Mouse (Mus musculus): ENCODE measurements around the gene Kmt2e.

The Kmt2e gene

DNA sequence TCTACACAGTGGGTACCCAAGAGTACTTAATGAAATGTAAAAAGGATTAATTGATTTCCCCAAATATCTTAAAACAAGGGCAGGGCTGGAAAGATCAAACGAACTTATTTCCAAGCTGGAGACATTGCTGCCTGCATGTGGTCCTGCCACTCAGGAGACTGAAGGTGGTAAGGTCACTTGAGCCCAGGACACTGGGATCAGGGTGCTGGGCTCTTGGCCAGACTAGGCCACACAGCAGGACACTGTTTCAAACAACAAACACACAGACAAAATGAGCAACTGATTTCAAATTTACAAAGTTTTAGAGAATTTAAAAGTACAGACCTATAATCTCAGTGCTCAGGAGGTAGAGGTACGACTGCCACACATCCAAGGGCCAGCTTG is 23.5 kb upstream of the Kmt2e start:
- no peak for DNase-seq

DNA sequence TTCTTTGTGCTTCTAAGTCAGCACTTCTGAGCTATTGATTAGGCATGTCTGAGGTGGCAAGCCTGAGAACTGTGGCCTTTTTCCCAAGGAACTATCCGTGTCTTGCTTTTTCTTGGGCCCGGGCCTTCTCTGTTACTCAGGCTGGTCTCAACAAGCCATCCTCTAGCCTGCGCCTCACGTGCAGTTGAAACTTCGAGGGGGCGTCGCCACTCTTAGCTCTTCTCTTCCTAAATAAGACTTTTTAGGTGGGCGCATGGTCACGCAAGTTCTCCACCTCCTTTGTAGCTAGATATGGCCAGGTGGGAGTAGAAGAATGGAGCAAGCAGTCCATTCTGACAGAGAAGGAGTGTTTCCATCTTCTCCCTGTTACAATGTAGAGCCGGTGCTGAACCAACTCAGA is 22.6 kb upstream of the Kmt2e start:
- DNase-seq = no peak

DNA sequence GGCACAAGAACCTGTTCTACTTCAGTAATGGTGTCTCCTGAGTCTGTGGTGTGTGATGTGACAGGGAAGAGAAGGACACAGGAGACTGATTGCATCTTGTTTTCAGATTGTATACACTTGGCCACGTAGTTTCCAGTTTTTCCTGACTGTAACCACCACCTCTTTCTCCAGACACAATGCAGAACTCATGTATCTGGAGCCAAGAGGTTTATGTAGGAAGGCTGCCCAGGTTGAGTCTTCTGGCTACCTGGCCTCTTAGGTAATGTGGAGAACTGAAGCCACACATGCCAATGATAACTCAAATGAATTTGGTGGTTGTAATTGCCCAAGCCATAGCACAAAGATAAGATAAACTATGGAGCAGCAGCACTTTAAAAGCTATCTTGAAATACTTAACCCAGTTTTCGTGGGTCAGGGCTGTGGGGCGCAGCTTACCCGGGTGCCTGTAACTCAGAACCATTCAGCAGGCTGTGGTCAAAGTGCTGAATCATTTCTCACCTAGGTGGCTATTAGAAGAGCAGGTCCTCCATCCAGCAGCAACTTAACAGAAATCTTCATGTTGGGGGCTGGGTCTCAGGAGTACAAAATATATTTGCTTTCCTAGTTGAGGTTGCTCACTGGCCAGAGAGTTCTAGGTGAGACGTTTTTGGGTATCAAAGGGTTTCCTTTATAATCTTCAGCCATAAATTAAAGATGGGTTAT is 21.8 kb upstream of the Kmt2e start:
- DNase-seq = no peak

DNA sequence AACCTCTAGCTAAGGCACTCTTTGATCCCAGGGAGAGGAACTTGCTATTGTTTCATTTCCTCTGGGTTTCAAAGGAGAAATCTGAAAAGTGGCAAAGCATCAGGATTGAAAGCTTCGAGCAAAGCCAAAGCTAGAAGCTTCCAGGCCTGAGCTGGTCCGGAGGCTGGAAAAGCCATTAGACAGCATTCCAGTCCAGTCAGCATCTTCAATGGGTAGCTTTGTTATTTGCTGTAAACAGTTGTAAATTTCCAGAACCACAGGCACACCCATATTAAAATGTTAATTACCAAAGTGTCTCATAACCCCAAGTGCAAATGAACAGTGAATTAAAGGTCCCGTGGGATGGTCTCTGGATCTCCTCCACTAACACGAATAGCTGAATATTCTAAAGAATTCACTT is 21.2 kb upstream of the Kmt2e start:
- DNase-seq = peak in 1 of 2 experiments; percentile 43

DNA sequence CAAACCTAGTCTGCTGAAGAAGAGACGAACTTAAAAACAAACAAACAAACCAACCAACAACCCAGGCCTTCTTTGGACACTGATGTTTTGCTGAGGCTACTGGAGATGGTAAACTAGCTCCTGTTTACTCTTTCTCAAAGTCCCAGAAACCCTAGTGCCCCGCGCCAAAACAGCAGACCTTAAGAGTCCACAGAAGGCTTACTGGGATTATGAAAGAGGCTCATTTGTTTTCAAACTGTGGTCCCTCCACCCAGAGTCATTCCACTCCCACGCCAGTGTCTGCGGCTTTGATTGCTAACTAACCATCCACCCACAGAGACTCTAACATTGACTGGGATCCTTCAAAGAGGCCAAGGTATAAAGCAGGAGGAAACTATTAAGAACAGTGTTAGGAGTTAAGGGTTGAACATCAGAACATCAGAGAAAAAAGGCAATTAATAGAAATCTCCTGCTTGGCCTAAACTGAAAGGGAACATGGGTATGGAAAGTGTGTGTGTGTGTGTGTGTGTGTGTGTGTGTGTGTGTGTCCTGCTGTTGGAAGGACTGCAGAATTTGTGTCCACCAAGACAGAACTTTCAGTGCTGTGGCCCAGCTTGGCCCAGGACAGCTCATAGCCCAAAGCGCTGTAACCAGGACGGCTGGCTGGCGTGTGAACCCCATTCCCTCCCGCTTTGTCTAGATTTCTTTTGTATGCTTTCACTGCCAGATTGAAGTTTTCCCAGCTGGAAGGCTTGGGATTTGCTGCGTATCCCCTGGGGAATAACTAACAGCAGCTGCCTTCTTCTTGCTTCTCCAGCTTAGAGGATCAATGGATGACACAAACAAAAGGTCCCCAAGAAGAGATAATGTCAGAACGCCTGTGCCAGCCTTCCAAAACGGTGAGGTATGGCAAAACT is 20.4 kb upstream of the Kmt2e start:
- peak; percentile 61 to 67 for DNase-seq

DNA sequence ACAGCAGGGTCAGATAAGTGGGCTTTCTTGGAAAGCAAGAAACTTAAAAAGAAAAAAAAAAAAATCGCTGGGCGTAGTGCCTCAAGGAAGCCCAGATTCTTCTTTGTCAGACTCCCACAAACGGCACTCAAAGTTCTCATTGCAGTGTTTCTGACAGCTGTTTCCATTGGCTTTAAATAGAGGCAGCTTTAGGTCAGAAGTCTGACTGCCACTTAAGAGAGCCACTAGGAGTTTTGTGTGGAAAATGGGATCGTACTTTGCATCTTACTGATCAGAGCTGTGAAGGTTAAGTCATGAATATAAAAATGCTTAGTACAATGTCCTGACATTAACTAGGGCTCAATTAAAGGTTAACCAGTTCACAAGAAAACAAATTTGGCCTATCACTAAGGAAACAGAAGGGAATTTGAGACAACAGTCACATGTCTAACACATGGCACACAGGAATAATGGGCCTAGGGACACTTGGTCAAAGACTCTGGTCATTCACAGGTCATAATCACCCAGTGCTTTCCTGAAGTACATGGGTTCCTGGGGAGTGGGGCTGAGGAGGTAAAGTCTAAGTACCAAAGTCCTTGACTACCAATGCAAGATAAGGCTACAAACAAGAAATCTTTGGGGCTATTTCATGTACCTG is 19.6 kb upstream of the Kmt2e start:
- DNase-seq = no peak

DNA sequence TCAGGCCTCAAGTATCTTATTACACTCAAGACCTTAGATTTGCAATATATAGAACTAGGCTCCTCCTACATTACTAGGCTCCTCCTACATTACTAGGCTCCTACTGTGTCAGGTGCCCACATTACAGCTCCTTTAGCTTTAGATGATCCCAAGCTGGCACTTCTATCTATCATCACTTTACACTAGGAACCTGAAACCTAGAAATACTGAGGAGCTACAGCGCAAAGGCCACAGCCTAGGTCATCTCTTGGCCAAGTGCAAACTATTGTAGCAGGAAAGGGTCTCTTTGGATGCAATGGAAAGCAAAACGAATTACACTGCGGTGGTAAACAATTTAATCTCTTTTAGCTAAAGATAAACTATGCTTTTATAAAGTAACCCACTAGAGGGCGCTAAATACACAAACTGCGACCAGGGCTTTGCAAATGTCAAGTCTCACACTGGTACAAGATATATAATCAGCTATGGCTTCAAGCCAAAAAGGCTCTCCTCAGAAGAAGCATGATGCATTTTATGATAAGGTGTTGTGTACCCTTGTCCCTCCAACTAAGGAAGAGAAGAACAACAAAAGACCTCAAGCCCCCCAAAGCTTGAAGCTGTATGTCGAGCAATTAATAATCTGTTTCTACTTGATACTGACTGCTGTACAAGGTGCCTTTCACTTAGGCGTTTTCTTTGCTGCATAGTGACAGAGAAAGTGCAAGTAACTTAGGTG is 18.5 kb upstream of the Kmt2e start:
- DNase-seq = peak in 1 of 2 experiments; percentile 34

DNA sequence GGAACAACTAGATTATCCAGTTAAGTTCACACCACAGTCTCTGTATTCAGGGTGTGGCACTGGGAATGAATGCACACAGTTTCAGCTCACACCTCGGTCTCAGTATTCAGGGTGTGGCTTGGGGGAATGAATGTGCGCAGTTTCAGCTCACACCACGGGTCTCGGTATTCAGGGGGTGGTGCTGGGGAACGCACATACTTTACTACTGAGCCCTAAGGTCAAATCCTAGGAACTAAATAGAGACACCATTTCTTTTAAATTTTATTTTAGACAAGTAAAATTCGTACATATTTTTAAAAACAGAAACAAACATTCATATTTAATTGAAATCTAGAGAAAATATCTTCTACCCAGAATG is 18.0 kb upstream of the Kmt2e start:
- DNase-seq = peak in 1 of 2 experiments; percentile 21

DNA sequence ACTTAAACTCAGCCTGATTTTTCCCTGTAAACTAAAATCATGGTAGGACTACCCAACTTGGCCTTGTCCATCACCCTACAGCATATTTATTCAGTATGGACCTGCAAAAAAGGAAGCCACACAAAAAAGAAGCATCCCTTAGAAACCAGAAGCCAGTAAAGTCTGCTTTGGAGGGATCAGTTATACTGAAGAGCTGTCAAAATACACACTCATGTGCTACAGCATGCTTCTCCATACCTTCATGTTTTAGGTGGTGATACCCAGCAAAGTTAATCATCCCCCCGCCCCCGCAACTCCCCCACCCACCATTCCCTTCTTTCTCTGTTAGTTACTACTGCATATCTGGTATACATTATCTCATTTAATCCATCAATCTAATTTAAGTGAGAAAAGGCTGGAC is 16.5 kb upstream of the Kmt2e start:
- DNase-seq = no peak

DNA sequence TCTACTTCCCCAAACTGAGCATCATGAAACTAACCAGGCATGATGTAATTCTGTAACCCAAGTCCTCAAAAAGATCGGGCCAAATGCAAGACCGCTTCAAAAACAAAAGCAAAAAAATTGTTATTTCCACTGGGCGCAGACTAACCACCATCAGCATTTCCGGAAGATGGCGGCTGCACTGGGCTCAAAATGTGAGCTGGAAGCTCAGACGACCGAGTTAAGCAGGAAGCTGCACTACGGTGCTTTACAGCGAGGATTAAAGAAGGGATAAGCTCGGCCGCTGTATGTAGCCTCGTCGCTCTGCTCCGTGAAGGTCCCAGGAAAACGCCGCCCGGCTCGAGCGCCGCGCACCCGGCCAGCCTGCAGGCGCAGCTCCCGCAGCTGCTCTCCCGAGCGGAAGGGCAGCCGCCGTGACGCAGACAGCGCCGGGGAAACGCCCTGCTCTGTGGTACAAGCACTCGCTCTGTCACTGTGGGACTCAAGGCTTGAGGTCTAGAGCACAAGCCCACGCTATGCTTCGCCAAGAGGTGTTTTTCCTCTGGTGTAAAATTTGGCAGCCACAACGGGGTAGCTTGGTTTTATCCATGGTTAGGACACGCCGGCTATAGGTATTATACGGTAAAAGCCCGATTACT is 16.0 kb upstream of the Kmt2e start:
- DNase-seq = peak; percentile 86 to 92

DNA sequence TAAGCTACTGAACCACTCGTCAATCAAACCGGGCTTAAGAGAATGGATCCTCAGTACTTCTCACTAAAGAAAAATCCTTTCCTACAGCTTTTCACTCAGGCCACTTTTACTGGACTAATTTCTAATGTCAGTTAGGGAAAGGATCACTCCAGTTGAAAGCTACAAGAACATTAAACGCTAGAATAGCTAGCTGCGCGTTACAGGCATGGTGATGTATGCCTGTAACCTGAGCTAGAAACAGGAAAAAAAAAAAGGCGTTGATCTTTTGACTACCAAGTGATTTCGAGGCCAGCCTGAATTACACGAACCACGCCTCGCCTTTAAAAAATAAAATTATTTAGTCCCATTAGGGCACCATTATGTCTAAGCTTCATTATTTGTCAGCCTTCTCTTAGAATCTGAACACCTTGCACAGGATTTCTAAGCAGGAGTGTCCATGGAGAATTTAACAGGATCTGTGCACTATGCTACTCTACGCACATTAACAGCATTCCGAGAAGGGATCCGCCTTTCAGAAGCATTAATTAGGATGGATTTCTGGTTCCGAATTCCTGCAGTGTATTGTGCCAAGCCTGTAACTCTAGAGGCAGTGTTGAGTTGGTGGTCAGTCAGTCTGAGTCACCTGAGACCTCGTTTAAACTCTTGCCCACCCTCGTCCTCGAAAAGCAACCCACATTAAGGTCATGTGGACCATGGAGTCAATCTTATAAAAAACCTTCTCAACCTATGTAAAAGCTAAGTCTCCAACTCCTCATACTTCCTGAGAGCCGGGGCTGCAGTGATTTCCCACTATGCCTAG is 15.2 kb upstream of the Kmt2e start:
- peak in 1 of 2 experiments; percentile 25 for DNase-seq

DNA sequence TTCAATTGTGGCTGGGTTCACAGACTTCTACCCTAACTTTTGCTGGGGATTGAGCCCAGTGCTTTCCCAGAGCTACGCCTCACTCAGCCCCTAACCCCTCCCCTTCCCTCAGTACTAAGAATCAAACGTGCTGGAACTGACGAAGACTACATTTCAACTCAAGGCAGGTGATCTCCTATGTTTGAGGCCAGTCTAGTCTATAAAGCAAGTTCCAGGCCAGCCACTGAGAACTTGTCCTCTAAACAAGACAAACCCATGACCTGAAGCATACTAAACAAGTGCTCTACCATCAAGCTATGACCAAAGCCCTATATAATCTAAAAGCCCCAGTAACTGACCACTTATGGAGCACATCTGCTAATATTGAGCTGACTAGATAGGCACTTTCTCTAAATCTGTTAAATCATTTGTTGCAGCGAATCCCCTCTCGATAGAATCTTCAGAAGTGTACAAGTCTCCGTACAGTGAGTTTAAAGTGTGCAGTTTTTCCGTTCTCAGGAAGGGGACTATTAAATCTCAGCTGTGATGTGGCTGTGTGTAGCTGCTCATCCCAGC is 14.5 kb upstream of the Kmt2e start:
- DNase-seq = no peak

DNA sequence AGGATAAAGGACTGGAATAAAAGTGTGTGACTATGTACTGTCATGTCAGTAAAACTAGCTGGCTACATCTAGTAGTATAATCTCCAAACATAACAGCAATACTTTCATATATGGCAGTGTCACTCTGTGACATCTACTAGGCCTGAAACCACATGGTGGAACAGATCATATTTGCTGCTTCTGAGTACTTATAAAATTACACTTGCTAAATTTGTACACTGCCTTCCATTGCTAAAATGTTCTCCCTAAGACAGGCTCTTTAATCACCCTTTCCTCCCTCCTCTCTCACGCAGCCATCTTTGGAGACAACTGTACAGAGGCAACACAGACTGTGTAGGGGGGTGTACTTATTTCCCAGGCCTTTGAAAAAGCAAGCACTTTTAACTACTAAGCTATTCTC is 13.8 kb upstream of the Kmt2e start:
- DNase-seq = no peak

DNA sequence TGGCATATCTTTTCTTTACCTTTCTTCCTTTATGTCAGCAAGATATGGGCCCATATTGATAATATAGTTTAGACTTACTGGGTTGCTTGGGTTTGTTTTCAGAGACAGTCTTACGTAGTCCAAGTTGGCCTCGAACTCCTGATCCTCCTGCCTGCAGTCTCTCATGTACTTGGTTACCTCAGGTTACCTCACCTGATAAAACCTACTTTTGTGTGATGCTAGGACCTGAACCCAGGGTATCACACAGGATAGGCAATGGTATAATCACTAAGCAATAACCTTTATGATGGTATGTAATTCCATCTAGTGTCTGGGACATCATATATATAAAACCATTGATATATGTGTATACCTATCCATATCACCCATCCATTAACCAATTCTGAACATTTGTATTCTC is 12.8 kb upstream of the Kmt2e start:
- no peak for DNase-seq

DNA sequence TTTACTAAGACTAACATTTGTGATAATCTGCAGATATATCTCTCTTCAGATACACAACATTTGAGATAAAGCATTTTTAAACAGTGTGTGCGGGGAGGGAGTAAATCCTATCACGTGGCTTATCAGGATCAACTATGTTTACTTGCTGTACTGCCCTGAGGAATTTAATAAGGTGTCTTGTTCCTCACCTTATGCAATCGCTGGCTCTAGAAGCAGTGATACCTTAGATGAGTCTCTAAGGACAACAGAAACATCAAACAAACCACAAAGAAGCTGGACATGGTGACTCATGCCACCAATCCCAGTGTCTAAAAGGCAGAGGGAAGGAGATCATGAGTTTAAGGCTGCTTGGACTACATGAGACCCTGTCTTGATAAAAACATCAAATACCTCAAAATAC is 11.2 kb upstream of the Kmt2e start:
- no peak for DNase-seq

DNA sequence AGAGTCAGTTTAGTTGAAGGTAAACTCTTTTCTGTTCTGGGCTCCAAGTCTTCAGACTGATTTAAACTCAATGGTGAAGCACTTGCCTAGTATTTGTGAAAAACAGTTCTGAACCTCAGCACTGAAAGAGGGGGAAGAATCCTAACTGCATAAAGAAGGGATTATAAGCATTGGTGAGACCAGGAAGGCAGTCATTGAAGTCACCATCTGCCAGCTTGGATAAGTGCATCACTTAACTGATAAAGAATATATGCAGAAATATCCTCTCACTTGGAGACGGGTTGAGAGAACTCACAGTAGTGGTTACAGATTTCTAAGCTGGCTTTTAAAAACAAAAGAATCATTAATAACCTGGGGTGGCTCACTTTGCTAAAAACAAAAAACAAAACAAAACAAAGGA is 6.7 kb upstream of the Kmt2e start:
- no peak for DNase-seq

DNA sequence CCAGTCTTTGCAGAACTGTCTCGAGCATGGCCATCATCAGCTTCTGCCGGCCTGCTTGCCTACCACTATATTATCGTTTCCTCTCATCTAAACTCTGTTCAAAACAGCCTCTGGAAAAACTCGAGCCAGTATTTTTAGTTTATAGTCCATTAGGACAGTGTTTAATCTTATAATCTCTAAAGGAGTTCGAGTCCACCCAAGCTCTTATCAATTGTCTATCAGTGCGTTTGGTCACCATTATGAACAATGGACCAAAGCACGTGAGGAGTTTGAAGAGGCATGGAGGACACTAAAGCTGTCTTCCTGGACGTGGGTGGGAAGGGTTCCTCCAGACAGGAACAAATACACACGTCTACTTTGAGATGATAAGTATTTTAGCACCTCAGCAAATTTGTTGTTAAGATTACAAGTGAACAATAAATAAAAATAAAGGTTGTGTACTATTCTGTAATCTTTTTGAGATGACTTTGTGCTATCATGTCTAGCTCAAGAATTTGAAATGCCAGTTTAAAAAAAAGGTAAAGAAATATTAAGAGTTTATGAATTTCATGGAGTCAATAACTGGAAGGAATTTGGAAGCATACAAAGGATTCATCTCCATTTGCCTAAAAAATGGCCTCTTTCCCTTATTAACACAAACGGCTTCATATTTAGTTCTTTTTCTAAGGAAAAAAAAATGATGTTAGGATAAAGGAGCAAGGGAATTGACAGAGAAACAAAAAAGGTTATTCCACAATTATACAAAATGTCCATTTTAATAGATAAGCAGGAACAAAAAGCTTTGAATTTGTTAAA is 3.0 kb upstream of the Kmt2e start:
- no peak for DNase-seq

DNA sequence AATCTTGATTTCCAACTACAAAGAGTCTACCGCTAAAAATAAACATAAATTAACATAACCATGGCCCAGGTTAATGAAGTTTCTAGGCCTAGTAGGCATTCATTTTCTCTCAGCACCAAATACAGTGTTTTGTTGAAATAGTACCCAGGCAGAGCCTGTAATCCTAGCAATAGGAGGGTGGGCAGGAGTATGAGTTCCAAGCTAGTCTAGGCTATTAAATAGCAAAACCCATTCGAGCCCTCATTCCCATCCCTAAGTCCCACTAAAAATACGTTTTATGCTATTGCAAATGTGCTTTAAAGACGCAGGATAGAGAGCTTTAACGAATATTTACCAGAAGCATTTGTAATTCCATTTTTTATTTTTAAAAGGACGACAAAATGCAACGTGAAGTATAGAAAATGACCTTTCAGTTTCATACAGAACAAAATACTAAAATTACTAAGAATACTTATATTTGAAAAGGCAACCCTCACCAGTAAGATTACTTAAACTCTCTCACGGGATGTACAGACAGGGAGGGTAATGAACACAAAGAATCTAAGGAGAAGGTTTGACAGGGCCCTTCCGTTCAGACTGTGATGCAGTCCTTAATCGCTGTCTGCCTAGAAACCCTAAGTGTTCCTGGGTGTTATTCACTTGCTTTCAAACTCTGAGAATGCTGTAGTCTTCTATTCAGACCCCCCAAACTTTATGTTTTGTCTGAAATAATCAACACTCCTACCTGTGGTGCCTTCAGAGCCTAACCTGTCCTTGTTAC is 2.1 kb upstream of the Kmt2e start:
- no peak for DNase-seq

DNA sequence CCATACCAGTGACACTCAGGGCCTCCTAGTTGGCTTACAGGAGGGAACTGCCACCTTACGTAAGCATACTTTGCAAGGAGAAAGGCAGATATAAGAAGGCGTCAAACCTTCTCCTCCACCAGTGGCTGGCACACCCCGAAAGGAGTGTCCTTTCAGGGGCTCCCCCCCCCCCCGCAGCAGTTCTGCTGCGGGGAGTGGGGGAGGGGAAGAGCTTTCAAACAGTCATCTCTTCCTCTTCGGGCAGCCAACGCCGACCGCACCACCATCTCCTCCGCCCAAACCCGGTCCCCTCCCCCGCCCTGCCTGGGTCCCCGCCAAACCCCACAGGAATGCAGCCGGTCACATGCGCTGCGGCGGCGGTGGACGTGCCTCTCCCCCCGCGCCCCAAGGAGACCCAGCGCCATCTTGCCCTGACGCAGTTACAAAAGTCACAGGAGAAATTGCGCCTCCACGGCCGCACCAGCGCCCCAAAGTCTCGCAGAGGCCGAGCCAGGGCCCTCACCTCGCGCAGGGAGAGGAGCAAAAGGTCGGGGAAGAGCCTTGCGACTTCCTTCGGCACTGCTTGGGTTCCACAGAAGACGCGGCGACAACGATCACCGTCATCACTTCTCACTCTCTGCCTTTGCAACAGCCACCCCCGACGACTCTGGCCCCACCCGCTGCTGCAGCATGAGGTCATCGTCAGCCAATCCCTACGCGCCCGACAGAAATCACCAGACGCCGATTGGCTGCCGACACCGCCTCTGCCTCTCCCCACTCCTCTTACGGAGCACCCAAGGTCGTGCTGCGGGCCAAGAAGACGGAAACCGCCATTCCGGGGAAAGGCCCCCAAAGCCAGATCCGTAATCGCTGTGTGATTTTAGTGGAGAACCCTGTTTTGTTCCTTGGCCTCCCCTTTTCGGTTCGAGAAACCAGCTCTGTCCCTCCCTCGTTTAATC is 1.3 kb upstream of the Kmt2e start:
- peak; percentile 99 for DNase-seq

Measured in kidney, postnatal 4 days (tissue).